Mouse (Mus musculus): Measurements from ENCODE around the gene Trim60. TPM values are rescaled to one million over a fixed set of nuclear protein-coding genes. Genes with fewer than 3 reads are reported as not detected.
A peak's percentile ranks its signal among the peaks of the same experiment; 100 is the strongest.
"Not testable (repeated sequence)": the region's sequence is repeated elsewhere in the genome, so short reads cannot be mapped to it uniquely, and the experiment has no call there.

Gene Trim60
- polyA plus RNA-seq, 1 experiment from 2014 or later = not detected

DNA sequence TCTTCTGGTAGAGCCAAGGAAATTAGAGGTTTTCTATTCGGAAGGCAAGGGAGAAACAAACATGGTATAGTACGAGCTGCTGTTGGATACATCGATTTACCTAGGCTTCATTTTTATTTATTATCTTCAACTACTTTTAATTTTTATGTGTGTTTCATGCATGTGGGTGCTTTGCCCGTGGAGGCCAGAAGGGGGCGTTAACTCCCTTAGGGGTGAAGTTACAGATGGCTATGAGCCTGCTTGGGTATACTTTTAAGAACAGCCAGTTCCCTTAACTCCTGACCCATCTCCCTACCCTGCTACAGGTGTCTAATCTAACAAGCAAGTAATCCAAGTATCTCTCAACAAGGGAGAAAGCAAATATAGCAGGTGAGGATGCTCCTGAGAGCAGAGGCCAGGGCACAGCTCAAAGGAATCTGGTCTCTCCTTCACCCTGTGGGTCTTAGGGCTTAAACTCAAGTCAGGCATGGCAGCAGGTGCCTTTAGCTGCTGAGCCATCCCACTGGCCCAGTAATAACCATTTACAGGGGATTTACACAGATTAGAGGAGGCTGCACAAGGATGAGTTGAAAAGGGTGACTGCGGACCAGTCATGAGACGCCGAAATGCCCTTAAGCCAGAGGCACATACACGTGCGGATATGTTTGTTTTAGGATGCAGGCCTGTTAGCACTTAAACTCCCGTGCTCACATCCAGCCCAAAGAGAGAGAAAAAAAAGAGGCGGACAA, 10.7 kb upstream of the Trim60 start:
- no peak for ATAC-seq
- Histone ChIP-seq H3K9me3 (ENCODE audit: control insufficient read depth, low read length) (no peaks in the 10 kb centered on the region), H3K4me1 (ENCODE audit: control insufficient read depth, insufficient read depth, low read depth, low read length) (no peaks in the 10 kb centered on the region), H3K4me2 (ENCODE audit: low read length) (no peak overlapping the region), H3K36me3 (ENCODE audit: control insufficient read depth, insufficient read depth, low read length) (no peaks in the 10 kb centered on the region), H3K27ac (ENCODE audit: low read depth, low read length) (no peak overlapping the region), H3K4me3 (ENCODE audit: low read length) (no peak overlapping the region), H3K9ac (ENCODE audit: low read depth, low read length) (no peak overlapping the region), H3K27me3 (replicated peaks; ENCODE audit: control insufficient read depth, insufficient read depth, low read length) (no peaks in the 10 kb centered on the region)
- 86% methylated on average over 12 of the region's 12 CpGs for WGBS

DNA sequence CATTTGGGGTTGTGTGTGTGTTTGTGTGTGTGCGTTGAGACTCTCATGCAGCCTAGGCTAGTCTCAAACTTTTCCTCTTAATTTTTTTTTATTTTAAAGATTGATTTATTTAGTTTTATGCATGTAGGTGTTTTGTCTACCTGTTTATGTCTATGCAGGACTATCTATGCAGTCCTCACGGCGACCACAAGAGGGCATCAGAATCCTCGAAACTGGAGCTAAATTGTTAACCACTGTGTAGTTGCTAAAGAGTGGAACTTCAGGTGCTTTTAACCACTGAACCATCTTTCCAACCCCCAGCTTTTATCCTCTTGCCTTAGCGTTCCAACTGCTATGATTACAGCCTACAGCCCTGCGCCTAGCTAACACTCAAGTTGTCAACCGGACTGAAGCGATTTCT, 4.1 kb upstream of the Trim60 start:
- ATAC-seq = peak; percentile 63; the same call in 1 of the 2 replicates
- Histone ChIP-seq H3K9ac (ENCODE audit: low read depth, low read length) (no peak overlapping the region), H3K4me1 (ENCODE audit: control insufficient read depth, insufficient read depth, low read depth, low read length) (no peaks in the 10 kb centered on the region), H3K4me2 (ENCODE audit: low read length) (no peak overlapping the region), H3K4me3 (ENCODE audit: low read length) (no peak overlapping the region), H3K36me3 (ENCODE audit: control insufficient read depth, insufficient read depth, low read length) (no peaks in the 10 kb centered on the region), H3K9me3 (ENCODE audit: control insufficient read depth, low read length) (no peaks in the 10 kb centered on the region), H3K27ac (ENCODE audit: low read depth, low read length) (no peak overlapping the region), H3K27me3 (replicated peaks; ENCODE audit: control insufficient read depth, insufficient read depth, low read length) (no peaks in the 10 kb centered on the region)
- WGBS = 51% methylated on average over 8 of the region's 8 CpGs

DNA sequence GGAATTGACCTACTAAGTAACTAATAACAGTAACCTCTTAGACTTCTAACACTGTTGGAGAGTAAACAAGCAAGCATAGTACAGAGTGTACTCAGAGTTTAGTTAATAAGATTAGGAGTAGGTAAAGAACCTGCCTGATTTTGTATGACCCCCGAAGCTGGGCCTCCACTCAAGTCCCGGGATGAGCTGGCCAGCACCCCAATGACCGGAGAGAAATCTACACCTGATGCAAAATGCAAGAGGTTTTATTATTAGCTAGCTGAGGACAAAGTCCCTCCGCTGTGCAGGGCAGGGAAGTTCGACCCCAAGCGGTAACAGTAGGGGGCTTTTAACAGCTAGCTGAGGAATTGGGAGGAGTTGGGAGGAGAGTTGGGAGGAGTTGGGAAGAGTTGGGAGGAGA, 10.8 kb downstream of the Trim60 start:
- not testable (repeated sequence) for H3K4me2 ChIP-seq (ENCODE audit: low read length); H3K4me3 ChIP-seq (ENCODE audit: low read length); H3K4me1 ChIP-seq (ENCODE audit: control insufficient read depth, insufficient read depth, low read depth, low read length); H3K36me3 ChIP-seq (ENCODE audit: control insufficient read depth, insufficient read depth, low read length); H3K27me3 ChIP-seq (replicated peaks; ENCODE audit: control insufficient read depth, insufficient read depth, low read length); H3K9me3 ChIP-seq (ENCODE audit: control insufficient read depth, low read length); H3K27ac ChIP-seq (ENCODE audit: low read depth, low read length); H3K9ac ChIP-seq (ENCODE audit: low read depth, low read length); ATAC-seq
- WGBS = 76% methylated on average over 6 of the region's 6 CpGs

DNA sequence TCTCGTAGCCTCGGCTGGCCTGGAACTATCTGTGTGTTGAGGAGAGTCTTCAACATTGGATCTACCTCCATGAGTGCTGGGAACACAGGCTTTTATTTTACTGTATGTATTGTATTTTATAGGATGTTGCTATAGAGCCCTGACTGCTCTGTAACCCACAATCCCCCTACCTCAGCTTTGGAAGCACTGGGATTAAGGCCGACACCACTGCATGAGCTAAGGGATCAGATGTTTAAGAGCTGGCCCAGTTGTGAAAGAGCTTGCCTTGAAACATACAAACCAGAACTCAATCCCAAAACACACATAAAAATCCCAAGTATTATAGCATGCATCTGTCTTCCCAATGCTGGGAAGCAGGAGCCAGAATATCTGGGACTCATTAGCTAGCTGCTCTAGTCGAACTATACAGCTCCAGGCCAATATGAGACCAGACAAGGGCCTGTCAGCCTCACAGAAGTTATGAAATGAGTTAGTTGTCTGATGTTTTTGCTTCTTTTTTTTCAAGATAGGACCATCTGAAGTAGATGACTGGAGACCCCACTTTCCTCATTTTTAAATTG, 19.5 kb downstream of the Trim60 start:
- Histone ChIP-seq H3K27ac (ENCODE audit: low read depth, low read length) (no peak overlapping the region), H3K9ac (ENCODE audit: low read depth, low read length) (no peak overlapping the region), H3K27me3 (replicated peaks; ENCODE audit: control insufficient read depth, insufficient read depth, low read length) (no peaks in the 10 kb centered on the region), H3K4me1 (ENCODE audit: control insufficient read depth, insufficient read depth, low read depth, low read length) (no peaks in the 10 kb centered on the region), H3K4me3 (ENCODE audit: low read length) (no peak overlapping the region), H3K4me2 (ENCODE audit: low read length) (no peak overlapping the region), H3K36me3 (ENCODE audit: control insufficient read depth, insufficient read depth, low read length) (no peaks in the 10 kb centered on the region), H3K9me3 (ENCODE audit: control insufficient read depth, low read length) (no peaks in the 10 kb centered on the region)
- ATAC-seq = no peak
- 85% methylated on average over 4 of the region's 4 CpGs for WGBS

DNA sequence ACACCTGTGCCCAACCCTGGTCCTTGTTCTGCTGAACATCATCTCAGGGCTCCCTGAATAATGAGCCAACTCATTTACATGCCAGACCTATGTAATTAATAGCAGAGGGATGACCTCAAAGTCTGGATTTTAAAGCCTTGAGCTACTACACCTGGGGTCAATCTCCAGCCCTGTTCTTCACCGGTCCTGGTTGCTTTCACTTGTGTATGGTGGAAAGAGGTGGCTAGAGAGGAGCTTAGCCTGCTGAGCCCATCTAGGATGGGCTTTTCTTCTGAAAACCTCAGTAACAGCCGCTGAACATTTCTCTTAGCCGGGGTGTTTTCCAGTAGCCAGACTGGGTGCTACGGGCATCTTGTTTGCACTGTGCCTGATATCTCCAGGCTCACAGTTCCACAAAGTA, 30.7 kb downstream of the Trim60 start, which contains the start of gene Trim75:
TSS of gene Trim75 (minus strand) at position 101 of the 400 bp plus-strand sequence.
- H3K36me3 ChIP-seq (ENCODE audit: control insufficient read depth, insufficient read depth, low read length) = no peaks in the 10 kb centered on the region
- no peaks in the 10 kb centered on the region for H3K9me3 ChIP-seq (ENCODE audit: control insufficient read depth, low read length)
- ATAC-seq = no peak
- no peak within 1 kb of the TSS for H3K9ac ChIP-seq (ENCODE audit: low read depth, low read length)
- no peak within 1 kb of the TSS for H3K27ac ChIP-seq (ENCODE audit: low read depth, low read length)
- 91% methylated on average over 4 of the region's 4 CpGs for WGBS
- no peaks in the 10 kb centered on the region for H3K27me3 ChIP-seq (replicated peaks; ENCODE audit: control insufficient read depth, insufficient read depth, low read length)
- H3K4me1 ChIP-seq (ENCODE audit: control insufficient read depth, insufficient read depth, low read depth, low read length) = no peaks in the 10 kb centered on the region
- H3K4me2 ChIP-seq (ENCODE audit: low read length) = no peak within 1 kb of the TSS
- H3K4me3 ChIP-seq (ENCODE audit: low read length) = no peak within 1 kb of the TSS

DNA sequence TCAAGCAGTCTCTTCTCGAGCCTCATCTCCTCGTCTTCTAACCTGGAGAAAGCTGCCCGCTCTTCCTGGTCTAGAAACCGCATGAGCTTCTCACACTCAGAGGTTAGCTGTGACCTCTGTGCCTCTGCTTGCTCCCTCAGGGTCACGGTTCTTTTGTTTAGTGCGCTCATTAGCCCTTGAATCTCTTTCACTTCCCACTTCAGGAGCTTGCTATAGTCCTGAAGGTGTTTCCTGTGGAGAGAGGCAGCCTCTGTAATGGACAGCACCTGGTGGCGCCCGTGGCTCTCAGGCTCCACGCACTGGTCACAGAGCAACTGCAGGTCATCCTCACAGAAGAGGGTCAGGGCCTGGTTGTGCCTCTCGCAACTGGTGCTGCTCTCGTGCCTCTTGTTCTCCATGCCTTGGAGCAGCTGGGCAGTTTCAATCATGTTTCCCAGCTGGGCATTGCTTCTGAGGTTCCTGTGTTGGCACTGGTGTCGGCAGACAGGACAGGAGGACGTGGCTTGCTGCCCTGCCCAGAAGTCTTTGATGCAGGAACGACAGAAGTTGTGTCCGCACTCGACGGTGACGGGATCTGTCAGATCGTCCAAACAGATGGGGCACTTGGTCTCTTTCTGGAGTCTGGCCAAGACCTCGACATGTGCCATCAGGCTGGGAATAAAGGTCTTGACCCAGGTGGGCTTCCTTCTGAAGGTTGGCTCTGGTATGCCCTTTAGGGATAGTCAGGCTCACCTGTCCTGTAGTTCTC, 35.1 kb downstream of the Trim60 start:
- Histone ChIP-seq H3K9ac (ENCODE audit: low read depth, low read length) (no peak overlapping the region), H3K4me2 (ENCODE audit: low read length) (no peak overlapping the region), H3K27ac (ENCODE audit: low read depth, low read length) (no peak overlapping the region), H3K27me3 (replicated peaks; ENCODE audit: control insufficient read depth, insufficient read depth, low read length) (no peaks in the 10 kb centered on the region), H3K9me3 (ENCODE audit: control insufficient read depth, low read length) (no peaks in the 10 kb centered on the region), H3K4me3 (ENCODE audit: low read length) (no peak overlapping the region), H3K4me1 (ENCODE audit: control insufficient read depth, insufficient read depth, low read depth, low read length) (no peaks in the 10 kb centered on the region), H3K36me3 (ENCODE audit: control insufficient read depth, insufficient read depth, low read length) (no peaks in the 10 kb centered on the region)
- WGBS = 68% methylated on average over 20 of the region's 20 CpGs
- no peak for ATAC-seq

DNA sequence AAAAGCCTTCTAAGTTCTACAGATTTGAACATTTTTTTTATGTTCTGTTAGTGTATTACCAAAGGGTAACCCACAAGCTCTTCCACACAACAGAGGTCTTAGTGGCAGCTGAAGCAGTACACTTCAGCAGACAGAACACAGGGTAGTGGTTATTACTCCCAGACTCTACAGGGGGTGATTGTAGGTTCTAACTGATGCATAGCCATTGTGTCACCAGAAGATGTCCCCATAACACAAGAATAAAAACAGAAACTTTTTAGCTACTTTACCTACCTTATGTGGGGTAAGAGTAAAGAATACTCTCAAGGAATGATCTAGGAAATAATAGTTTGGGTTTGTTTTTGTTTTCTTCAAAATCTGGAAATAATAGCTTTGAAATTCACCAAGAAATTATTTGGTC, 55.5 kb downstream of the Trim60 start:
- no peak for ATAC-seq
- H3K36me3 ChIP-seq (ENCODE audit: control insufficient read depth, insufficient read depth, low read length) = peaks cover 6% of the 10 kb centered on the region
- H3K4me2 ChIP-seq (ENCODE audit: low read length) = no peak overlapping the region

DNA sequence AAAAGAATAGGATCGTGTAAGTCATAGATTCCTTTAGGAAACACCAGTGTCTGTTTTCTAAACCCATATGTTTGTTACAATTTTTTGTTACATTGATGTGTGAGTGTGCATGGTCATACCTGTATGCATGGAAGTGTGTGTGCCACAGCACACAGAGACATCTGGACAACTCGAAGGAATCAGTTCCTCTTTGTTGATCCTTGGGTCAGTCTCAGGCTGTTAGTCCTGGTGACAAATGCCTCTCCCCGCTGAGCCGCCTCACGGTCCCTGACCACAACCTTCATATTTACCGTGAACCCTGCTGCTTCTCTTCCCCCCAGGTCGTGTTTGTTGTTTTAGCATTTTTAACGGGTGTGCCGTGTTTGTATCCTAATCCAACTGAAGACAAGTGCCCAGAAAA, 59.4 kb downstream of the Trim60 start:
- Histone ChIP-seq H3K27ac (ENCODE audit: low read depth, low read length) (no peak overlapping the region), H3K36me3 (ENCODE audit: control insufficient read depth, insufficient read depth, low read length) (peaks cover 6% of the 10 kb centered on the region), H3K4me1 (ENCODE audit: control insufficient read depth, insufficient read depth, low read depth, low read length) (no peaks in the 10 kb centered on the region), H3K9me3 (ENCODE audit: control insufficient read depth, low read length) (no peaks in the 10 kb centered on the region), H3K27me3 (replicated peaks; ENCODE audit: control insufficient read depth, insufficient read depth, low read length) (no peaks in the 10 kb centered on the region), H3K4me3 (ENCODE audit: low read length) (no peak overlapping the region), H3K4me2 (ENCODE audit: low read length) (no peak overlapping the region), H3K9ac (ENCODE audit: low read depth, low read length) (no peak overlapping the region)
- WGBS = 85% methylated on average over 9 of the region's 9 CpGs
- no peak for ATAC-seq

More for the DNA sequence above, 55.5 kb downstream of the Trim60 start:
- Histone ChIP-seq H3K27me3 (replicated peaks; ENCODE audit: control insufficient read depth, insufficient read depth, low read length) (no peaks in the 10 kb centered on the region), H3K4me3 (ENCODE audit: low read length) (no peak overlapping the region), H3K4me1 (ENCODE audit: control insufficient read depth, insufficient read depth, low read depth, low read length) (no peaks in the 10 kb centered on the region), H3K27ac (ENCODE audit: low read depth, low read length) (no peak overlapping the region), H3K9me3 (ENCODE audit: control insufficient read depth, low read length) (no peaks in the 10 kb centered on the region), H3K9ac (ENCODE audit: low read depth, low read length) (no peak overlapping the region)

DNA sequence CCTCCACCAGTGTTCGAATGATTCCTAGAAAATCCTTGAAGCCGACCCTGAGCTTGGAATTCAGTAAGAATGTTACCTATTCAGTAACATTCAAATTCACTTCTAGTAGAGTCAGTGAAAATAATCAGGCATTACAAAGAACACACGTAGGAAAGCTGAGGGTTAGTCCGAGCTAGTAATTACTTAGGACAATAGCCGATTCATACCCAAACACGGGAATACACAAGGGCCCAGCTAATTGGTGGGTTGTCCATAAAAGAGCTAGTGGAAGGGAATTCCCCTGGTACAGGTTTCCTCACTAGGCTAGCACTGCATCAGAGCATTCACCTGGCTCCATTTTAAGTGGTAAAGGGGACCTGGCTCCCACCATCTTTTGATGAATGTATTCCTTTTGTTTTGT, 66.3 kb downstream of the Trim60 start:
- H3K27ac ChIP-seq (ENCODE audit: low read depth, low read length) = no peak overlapping the region
- no peaks in the 10 kb centered on the region for H3K36me3 ChIP-seq (ENCODE audit: control insufficient read depth, insufficient read depth, low read length)
- no peak overlapping the region for H3K9ac ChIP-seq (ENCODE audit: low read depth, low read length)
- no peaks in the 10 kb centered on the region for H3K9me3 ChIP-seq (ENCODE audit: control insufficient read depth, low read length)
- H3K4me1 ChIP-seq (ENCODE audit: control insufficient read depth, insufficient read depth, low read depth, low read length) = peaks cover 5% of the 10 kb centered on the region
- no peaks in the 10 kb centered on the region for H3K27me3 ChIP-seq (replicated peaks; ENCODE audit: control insufficient read depth, insufficient read depth, low read length)
- H3K4me3 ChIP-seq (ENCODE audit: low read length) = no peak overlapping the region
- no peak overlapping the region for H3K4me2 ChIP-seq (ENCODE audit: low read length)
- no peak for ATAC-seq
- WGBS = 83% methylated on average over 6 of the region's 6 CpGs

Measured in hindbrain, embryonic 16.5 days (tissue).